Mouse (Mus musculus) WW6 (cell line): Measurements from ENCODE around the gene Crnn.

Experiments used
- DNase-seq: peaks from one replicate; pipeline ENCODE4 v3.0.0-alpha.2; 2013; ENCODE audit warnings: low read depth, low spot score

Crnn gene

GRCm38 (mm10) chr3:93144510-93145051, at the start of gene Crnn:
TSS of gene Crnn (plus strand) at chr3:93144787.
- no peak for DNase-seq

- DNase-seq = no peak
These were observed 48.1 kb upstream of the Crnn start for GRCm38 (mm10) chr3:93096447-93096846.

DNA sequence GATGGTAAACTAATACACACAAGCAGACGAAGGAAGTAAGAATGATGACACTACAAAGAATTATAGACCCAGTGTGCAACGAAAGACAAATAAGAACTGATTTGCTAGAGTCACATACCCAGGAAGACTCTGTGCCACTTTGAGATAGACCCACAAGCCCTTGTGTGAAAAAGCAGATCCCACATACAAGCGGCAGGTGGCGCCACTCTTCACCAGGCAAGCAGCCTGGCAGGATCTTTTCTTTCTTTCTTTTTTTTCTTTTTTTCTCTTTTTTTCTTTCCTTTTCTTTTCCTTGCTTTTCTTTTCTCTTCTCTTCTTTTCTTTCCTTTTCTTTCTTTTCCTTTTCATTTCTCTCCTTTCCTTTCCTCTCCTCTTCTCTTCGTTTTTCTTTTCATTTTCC, 32.9 kb upstream of the Crnn start:
- no peak for DNase-seq

GRCm38 (mm10) chr3:93114481-93114880, 30.1 kb upstream of the Crnn start:
- no peak for DNase-seq

- no peak for DNase-seq
These were observed 25.5 kb upstream of the Crnn start for GRCm38 (mm10) chr3:93119101-93119500.

GRCm38 (mm10) chr3:93128052-93128451, 16.5 kb upstream of the Crnn start:
- DNase-seq = no peak

DNA sequence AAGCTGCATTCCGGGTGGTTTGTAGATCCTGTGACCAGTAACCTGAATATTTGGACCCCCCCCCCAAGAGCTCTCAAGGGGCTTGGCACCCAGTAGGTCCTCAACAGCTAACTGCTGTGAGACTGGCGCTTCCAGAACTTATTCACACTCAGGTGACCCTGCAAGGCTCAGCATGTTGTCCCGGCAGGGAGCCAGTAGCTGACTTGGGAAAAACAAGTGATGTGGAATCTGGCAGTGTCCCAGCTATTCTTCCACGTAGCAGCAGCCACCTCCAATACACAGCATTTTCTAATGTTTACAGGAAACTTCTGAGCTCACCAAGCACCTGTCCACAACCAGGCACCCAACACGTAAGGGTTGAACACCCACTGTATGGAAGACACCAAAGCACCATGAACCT, 15.5 kb upstream of the Crnn start:
- no peak for DNase-seq

GRCm38 (mm10) chr3:93130460-93130859, 14.1 kb upstream of the Crnn start:
- no peak for DNase-seq

- no peak for DNase-seq
These were observed 17.9 kb downstream of the Crnn start for GRCm38 (mm10) chr3:93162502-93162901.

- DNase-seq = peak; percentile 29
These were observed 18.5 kb downstream of the Crnn start for GRCm38 (mm10) chr3:93162996-93163592.

DNA sequence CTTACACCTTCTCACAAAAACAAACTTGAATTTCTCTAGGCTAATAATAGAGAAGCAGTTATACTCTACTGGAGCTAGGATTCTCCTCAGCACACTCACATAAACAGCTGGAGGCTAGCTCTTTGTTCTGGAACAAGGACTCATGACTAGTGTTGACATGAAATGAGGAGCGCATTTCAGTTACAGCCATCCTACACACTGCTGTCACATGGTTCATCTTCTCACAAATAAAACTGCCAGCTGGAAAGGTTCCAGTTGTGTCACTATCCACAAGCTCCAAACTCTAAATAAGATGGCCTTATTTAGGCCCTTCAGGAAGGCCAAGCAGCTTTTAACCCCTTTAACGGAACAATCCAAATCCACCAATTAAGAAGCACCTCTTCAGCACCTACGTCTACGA, 36.3 kb downstream of the Crnn start:
- no peak for DNase-seq

DNA sequence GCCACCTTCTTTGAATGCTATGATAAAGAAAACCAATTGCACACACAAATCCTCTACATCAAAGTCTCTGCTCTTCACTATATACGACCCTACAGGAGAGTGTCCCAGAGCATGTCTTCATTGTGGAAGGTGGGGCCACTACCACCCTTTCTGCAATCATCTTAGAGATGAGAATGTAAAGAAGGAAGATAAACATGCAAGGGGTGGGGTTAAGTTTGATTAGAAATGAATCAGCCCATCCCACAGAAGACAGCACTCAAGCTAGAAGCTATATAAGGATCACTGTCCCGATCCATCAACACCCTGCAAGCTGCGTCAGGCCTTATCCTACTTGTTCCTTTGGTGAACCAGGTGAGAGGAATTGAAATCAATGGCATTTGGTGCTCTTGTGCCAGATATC, 52.4 kb downstream of the Crnn start, which contains the start of gene Flg2:
Gene Flg2 (plus strand): TSS at position 301 of the 400 bp plus-strand sequence.
- no peak for DNase-seq
